Mouse (Mus musculus): ENCODE results near the gene Slc38a4.

DNA sequence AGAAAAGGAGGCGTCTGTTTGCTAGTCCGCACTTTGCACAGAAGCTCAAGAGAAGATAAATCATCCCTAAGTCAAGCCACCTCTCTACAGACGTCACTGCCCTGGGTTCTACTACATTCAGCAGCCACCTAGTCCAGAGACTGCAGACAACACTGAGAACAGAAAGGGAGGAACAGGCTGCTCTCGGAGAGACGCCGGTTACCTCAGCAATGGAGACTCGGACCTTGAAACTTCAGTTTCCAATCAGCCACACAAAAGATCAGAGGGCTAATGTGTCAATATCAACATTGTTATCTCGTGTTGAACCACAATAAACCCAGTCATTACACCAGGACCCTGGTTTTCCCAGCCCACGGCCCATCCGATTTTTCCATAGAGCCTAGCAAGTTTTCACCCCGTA, 36.4 kb downstream of the Slc38a4 start:
- TF ChIP-seq CTCF (IDR thresholded peaks at IDR 0.05; ENCODE audit: control insufficient read depth, insufficient read depth, insufficient replicate concordance, low read depth, low read length) (no peak), POLR2A (IDR thresholded peaks at IDR 0.05; ENCODE audit: control insufficient read depth, low read depth, low read length) (no peak)
